Mouse (Mus musculus) CH12F3 (cell line): ENCODE measurements around the gene Ugt1a6b.
"Not testable (repeated sequence)": the region's sequence is repeated elsewhere in the genome, so short reads cannot be mapped to it uniquely, and the experiment has no call there.

Experiments
- in situ Hi-C: fragments of 300-500 bp; cut with MboI; formaldehyde crosslinking; loops from 2 replicates; pipeline ENCODE4 v1.14.3; 2020; ENCODE audit warnings: low sequenced_read_pairs

Gene Ugt1a6b

DNA sequence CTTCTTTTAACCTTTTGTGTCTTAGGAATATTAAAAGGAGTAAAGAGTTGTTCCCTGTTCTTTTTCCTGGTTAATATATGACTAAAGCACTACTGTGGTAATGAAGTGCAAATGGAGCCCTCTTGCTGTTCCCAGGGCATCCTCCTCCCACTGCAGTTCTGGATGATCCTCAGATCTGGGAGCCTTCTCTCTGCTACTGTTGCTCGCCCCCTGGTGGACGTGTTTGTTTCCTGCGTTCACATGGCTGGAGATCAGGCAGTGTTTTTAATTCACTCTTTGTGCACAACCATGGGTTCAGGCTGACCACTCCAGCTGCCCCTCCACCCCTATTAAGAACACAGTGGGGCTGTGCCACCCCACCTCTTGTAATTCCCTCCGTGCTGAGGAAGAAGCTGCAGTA is 17.5 kb downstream of the Ugt1a6b start:
- in situ Hi-C loops, result not testable (repeated sequence)

- in situ Hi-C loops, result not testable (repeated sequence)
Observed at GRCm38 (mm10) chr1:88121521-88121920, 18.5 kb downstream of the Ugt1a6b start.

DNA sequence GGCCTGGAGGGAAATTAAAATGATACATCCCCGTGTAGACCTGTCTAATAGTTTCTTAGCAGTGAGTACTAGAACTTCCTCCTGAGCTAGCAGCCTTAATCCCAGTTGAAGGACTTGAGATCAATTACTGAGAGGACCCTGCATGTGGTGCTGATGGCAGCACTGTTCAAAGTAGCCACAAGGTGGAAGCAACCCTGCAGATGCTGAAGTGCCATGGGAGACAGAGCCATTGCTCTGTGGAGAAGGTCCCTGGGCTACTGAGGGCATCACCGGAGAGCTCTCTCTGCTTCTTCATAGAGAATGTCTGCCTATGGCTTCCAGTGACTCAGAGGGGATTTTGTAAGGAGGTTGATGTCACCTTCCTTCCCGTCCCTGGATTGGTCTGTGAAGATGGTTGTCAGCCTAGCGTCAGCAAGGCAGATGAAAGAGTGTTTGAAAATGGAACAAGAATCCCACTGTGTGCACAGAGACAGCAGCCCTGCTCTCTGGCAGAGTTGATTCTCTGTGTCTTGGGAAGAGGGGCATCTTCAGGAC is 22.8 kb downstream of the Ugt1a6b start:
- in situ Hi-C loops, result loop anchor here (25.0 kb wide), 1 partner anchor 161 kb away; the partner anchor contains the start of genes Hjurp and Trpm8

DNA sequence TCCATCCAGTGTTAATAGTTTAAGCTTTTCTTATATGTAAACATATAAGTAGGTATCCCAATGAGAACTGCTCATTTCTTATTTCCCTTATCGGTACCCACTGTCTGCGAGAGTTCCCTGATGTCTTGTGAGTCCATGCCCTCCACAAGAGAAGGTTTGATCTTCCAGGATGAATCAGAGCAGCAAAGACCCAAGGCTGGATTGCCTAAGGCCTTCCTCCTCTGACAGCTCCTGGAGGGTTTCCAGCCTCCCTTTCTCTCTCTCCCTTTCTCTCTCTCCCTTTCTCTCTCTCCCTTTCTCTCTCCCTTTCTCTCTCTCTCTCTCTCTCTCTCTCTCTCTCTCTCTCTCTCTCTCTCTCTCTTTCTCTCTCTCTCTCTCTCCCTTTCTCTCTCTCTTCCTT is 26.0 kb downstream of the Ugt1a6b start:
- in situ Hi-C loops, result loop anchor here (25.0 kb wide), 1 partner anchor 158 kb away; the partner anchor contains the start of genes Hjurp and Trpm8

GRCm38 (mm10) chr1:88130223-88130622 is 27.2 kb downstream of the Ugt1a6b start:
- in situ Hi-C loops, result loop anchor here (25.0 kb wide), 1 partner anchor 157 kb away; the partner anchor contains the start of genes Hjurp and Trpm8

DNA sequence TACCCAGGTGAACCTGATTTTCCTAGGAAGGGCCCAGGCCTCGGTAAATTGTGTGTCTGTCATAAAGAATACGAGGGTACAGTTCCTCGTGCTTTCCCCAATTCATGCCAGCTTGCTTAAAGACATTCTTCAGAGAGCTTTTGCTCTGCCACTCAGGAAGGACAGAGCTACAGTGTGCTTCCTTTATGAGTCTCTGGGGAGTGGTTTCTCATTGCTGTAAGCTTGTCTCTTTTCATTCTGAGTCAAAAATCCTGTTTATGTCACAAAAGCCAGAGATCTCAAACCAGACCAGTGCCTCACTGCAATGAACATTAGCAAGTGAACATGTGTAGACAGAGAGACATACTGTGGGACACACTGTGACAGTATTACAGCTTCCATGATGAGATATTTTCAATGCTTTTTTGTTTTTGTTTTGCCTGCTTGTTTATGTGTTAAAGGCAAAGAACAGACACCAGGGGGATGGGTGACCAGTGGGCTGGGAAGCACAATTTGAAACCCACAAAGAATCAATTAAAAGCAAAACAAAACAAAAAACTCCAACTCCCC is 30.9 kb downstream of the Ugt1a6b start:
- in situ Hi-C loops, result loop anchor here (25.0 kb wide), 1 partner anchor 153 kb away; the partner anchor contains the start of genes Hjurp and Trpm8

GRCm38 (mm10) chr1:88134457-88135011 is 31.5 kb downstream of the Ugt1a6b start, which contains the start of gene Ugt1a6a:
TSS of gene Ugt1a6a (plus strand) at chr1:88134809.
- in situ Hi-C loops, result loop anchor here (25.0 kb wide), 1 partner anchor 153 kb away; the partner anchor contains the start of genes Hjurp and Trpm8

- in situ Hi-C loops, result loop anchor here (25.0 kb wide), 1 partner anchor 152 kb away; the partner anchor contains the start of genes Hjurp and Trpm8
Observed at GRCm38 (mm10) chr1:88135229-88135904, 32.3 kb downstream of the Ugt1a6b start.

- in situ Hi-C loops, result loop anchor here (25.0 kb wide), 1 partner anchor 151 kb away; the partner anchor contains the start of genes Hjurp and Trpm8
Observed at GRCm38 (mm10) chr1:88136646-88137045, 33.6 kb downstream of the Ugt1a6b start.

DNA sequence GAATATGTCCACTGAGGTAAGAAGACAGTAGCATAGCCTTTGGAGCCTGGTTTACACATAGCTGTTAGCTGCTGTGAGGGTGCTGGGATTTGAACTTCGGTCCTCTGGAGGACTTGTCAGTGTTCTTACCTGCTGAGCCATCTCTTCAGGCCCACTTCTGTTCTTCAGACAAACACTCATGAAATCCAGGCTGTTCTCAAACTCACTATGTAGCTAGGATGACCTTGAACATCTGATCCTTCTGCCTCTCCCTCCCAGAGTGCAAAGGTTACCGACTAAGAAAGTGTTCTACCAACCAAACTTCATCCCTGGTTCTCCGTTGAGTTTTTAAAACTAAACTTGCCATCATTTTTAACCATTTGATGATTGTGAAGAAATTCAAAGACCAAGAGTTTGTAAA is 34.2 kb downstream of the Ugt1a6b start:
- in situ Hi-C loops, result loop anchor here (25.0 kb wide), 1 partner anchor 150 kb away; the partner anchor contains the start of genes Hjurp and Trpm8

GRCm38 (mm10) chr1:88138145-88138544 is 35.1 kb downstream of the Ugt1a6b start:
- in situ Hi-C loops, result loop anchor here (25.0 kb wide), 1 partner anchor 149 kb away; the partner anchor contains the start of genes Hjurp and Trpm8

DNA sequence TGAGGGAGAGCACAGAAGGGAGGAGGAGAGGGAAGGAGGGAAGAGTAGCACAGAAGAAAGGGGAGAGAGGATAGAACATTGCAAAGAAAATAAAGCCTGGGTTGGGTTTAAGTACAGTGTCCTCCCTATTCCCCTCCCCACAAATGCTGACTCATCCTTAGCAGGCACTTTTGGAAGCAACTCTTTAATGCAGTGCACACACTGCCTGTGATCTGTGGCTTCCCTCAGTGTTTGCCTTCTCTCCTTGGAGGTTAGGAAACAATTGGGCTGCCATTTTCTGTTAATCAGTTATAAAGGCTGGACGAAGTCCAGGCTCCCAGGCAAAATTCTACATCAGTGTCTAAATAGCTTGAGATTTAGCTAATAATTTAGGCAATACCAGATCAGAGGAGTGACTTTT is 37.4 kb downstream of the Ugt1a6b start:
- in situ Hi-C loops, result loop anchor here (25.0 kb wide), 1 partner anchor 147 kb away; the partner anchor contains the start of genes Hjurp and Trpm8

DNA sequence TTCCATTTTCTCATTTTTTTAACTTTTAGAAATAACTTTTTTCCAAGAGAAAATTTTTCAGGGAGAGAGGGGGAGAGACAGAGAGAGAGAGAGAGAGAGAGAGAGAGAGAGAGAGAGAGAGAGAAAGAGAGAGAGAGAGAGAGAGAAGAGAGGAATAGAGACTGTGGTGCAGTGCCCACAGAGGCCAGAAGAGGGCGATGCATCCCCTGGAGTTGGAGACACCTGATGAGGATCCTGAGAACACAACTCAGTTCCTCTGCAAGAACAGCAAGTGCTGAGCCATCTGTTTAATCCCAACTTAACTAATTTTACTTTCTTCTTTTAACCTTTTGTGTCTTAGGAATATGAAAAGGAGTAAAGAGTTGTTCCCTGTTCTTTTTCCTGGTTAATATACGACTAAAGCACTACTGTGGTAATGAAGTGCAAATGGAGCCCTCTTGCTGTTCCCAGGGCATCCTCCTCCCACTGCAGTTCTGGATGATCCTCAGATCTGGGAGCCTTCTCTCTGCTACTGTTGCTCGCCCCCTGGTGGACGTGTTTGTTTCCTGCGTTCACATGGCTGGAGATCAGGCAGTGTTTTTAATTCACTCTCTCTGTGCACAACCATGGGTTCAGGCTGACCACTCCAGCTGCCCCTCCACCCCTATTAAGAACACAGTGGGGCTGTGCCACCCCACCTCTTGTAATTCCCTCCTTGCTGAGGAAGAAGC is 41.1 kb downstream of the Ugt1a6b start:
- in situ Hi-C loops, result loop anchor here (25.0 kb wide), 1 partner anchor 143 kb away; the partner anchor contains the start of genes Hjurp and Trpm8

DNA sequence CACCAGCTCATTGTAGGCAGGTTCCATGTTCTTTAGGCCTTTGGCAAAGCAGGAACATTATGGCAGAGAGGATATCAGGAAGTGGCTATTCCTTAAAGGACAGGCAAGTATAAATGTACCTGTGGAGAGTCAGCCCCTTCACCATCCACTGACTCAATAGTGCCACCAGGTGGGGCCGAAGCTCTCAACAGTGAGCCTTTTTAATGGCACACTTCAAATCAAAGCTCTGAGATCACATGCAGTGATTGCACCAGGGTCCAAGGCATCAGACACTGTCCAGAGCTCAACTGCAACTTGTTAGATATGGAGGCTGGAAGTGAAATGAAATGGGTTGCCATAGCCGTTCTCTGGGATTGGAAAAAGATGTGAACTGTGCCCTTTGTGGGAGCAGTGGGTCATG is 42.2 kb downstream of the Ugt1a6b start:
- in situ Hi-C loops, result loop anchor here (25.0 kb wide), 1 partner anchor 142 kb away; the partner anchor contains the start of genes Hjurp and Trpm8

DNA sequence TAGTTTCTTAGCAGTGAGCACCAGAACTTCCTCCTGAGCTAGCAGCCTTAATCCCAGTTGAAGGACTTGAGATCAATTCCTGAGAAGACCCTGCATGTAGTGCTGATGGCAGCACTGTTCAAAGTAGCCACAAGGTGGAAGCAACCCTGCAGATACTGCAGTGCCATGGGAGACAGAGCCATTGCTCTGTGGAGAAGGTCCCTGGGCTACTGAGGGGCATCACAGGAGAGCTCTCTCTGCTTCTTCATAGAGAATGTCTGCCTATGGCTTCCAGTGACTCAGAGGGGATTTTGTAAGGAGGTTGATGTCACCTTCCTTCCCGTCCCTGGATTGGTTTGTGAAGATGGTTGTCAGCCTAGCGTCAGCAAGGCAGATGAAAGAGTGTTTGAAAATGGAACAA is 47.1 kb downstream of the Ugt1a6b start:
- in situ Hi-C loops, result not testable (repeated sequence)

DNA sequence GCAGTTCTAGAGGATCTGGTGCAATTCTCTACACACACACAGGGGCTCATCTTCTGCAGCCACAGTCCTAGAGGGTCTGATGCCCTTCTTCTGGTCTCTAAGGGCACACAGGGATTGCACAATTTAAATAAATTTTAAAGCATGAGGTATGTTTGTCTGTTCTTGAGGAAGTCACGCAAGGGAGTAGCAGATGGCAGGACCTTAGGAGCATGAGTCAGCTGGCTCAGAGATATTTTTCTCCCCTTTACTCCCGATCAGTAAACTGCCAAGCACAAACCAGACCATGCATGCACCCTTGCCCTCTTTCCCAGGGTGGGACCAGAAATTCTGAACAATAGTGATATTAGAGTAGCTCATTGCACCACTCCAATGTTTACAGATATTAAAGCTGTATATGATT is 55.4 kb downstream of the Ugt1a6b start:
- in situ Hi-C loops, result no loop called here

DNA sequence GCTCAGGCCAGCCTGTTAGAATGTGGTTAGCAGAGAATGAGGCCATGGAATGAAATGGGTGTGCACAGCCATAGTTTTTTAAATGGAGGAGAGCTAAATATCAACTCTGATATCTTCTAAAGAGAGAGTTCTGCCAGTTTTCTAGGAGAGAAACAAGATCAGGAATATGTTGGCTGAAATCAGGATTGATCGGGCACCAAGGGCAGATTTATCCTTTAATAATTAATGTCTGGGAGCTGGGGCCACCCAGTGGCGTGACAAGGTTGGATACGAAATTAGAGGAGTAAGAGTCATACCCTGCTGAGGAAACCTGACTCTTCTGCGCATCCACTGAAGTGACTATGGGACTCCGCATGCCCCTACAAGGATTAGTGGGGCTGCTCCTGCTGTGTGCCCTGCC is 62.7 kb downstream of the Ugt1a6b start, which contains the start of gene Ugt1a5:
Ugt1a5 (plus strand) TSS at position 302 of the 400 bp plus-strand sequence.
- in situ Hi-C loops, result no loop called here

- in situ Hi-C loops, result not testable (repeated sequence)
Observed at GRCm38 (mm10) chr1:88172190-88172589, 69.1 kb downstream of the Ugt1a6b start.

- in situ Hi-C loops, result no loop called here
Observed at GRCm38 (mm10) chr1:88179657-88180056, 76.6 kb downstream of the Ugt1a6b start.

- in situ Hi-C loops, result no loop called here
Observed at GRCm38 (mm10) chr1:88186325-88186935, 83.4 kb downstream of the Ugt1a6b start.
